Mouse (Mus musculus) MEL (cell line): ENCODE results near the gene Atrnl1.
A peak's percentile ranks its signal among the peaks of the same experiment; 100 is the strongest.

ENCODE experiments used
- CTCF ChIP-seq, 3 experiments: IDR thresholded peaks in 2 of 3; conservative IDR thresholded peaks in 1 of 3; 2 replicates each; pipeline ENCODE4 v1.5.1; 2011 to 2012; ENCODE audit warnings: low read length in 3 of 3, low read depth in 2 of 3, mild to moderate bottlenecking in 2 of 3, improper control_type of control experiment in 1 of 3, inconsistent platforms in 1 of 3, mixed read lengths in 1 of 3, moderate library complexity in 1 of 3; ENCODE audit not compliant: control insufficient read depth in 1 of 3, insufficient read depth in 1 of 3, poor library complexity in 1 of 3, severe bottlenecking in 1 of 3
- E2F4 ChIP-seq: IDR thresholded peaks from 2 replicates; pipeline ENCODE4 v1.6.1; 2011; ENCODE audit warnings: low read depth, low read length, improper control_type of control experiment, borderline replicate concordance
- ETS1 ChIP-seq: IDR thresholded peaks from 2 replicates; pipeline ENCODE4 v1.6.1; 2012; ENCODE audit warnings: low read depth, mild to moderate bottlenecking, inconsistent platforms, low read length, improper control_type of control experiment, moderate library complexity
- GATA1 ChIP-seq: IDR thresholded peaks from 2 replicates; pipeline ENCODE4 v1.6.1; 2011; ENCODE audit warnings: low read depth, low read length, improper control_type of control experiment
- MAFK ChIP-seq: IDR thresholded peaks from 2 replicates; pipeline ENCODE4 v1.6.1; 2011; ENCODE audit warnings: low read depth, mild to moderate bottlenecking, low read length, improper control_type of control experiment, borderline replicate concordance
- MAX ChIP-seq: IDR thresholded peaks from 2 replicates; pipeline ENCODE4 v1.6.1; 2011; ENCODE audit warnings: low read length, improper control_type of control experiment
- NELFE ChIP-seq: IDR thresholded peaks from 2 replicates; pipeline ENCODE4 v1.6.1; 2011; ENCODE audit warnings: low read depth, low read length, improper control_type of control experiment
- NRF1 ChIP-seq: IDR thresholded peaks from 2 replicates; pipeline ENCODE4 v1.6.1; 2014; ENCODE audit warnings: low read depth, mild to moderate bottlenecking, inconsistent platforms, low read length, improper control_type of control experiment, moderate library complexity; ENCODE audit not compliant: poor library complexity, insufficient read depth, severe bottlenecking
- RAD21 ChIP-seq: IDR thresholded peaks from 2 replicates; pipeline ENCODE4 v1.6.1; 2011; ENCODE audit warnings: mild to moderate bottlenecking, low read depth, low read length, improper control_type of control experiment
- SMC3 ChIP-seq: IDR thresholded peaks from 2 replicates; pipeline ENCODE4 v1.6.1; 2011; ENCODE audit warnings: low read depth, low read length, improper control_type of control experiment
- TAL1 ChIP-seq: IDR thresholded peaks from 2 replicates; pipeline ENCODE4 v1.6.1; 2012; ENCODE audit warnings: mild to moderate bottlenecking, inconsistent platforms, low read length, moderate library complexity, mixed read lengths
- TBP ChIP-seq: IDR thresholded peaks from 2 replicates; pipeline ENCODE4 v1.8.0; 2011; ENCODE audit warnings: low read depth, low read length, improper control_type of control experiment
- USF2 ChIP-seq, 2 experiments: IDR thresholded peaks; 2 replicates each; pipeline ENCODE4 v1.6.1; 2011 to 2012; ENCODE audit warnings: improper control_type of control experiment in 2 of 2, low read length in 2 of 2, borderline replicate concordance in 1 of 2, inconsistent platforms in 1 of 2, low read depth in 1 of 2, mild to moderate bottlenecking in 1 of 2; ENCODE audit not compliant: insufficient read depth in 1 of 2
- ZNF384 ChIP-seq: IDR thresholded peaks from 2 replicates; pipeline ENCODE4 v1.6.1; 2012; ENCODE audit warnings: low read depth, mild to moderate bottlenecking, inconsistent platforms, low read length, improper control_type of control experiment

GRCm38 (mm10) chr19:57585231-57585792 is 25.5 kb upstream of the Atrnl1 start:
- TF ChIP-seq ETS1 (no peak), CTCF (IDR thresholded peaks at IDR 0.05 in 2 of 3, conservative IDR thresholded peaks at IDR 0.05 in 1 of 3; ENCODE audit: control insufficient read depth in 1 of 3, insufficient read depth in 1 of 3, low read depth in 2 of 3, low read length in 3 of 3, poor library complexity in 1 of 3, severe bottlenecking in 1 of 3) (no peak), E2F4 (no peak), MAFK (no peak), NRF1 (peak; percentile 26; the same call in 1 of the 2 replicates), SMC3 (no peak), TBP (no peak), TAL1 (no peak), MAX (no peak), RAD21 (no peak), USF2 (IDR thresholded peaks at IDR 0.05; ENCODE audit: borderline replicate concordance in 1 of 2, insufficient read depth in 1 of 2, low read depth in 1 of 2, low read length in 2 of 2) (no peak), NELFE (no peak), GATA1 (no peak), ZNF384 (no peak)
